Mouse (Mus musculus) liver, adult 2 months (tissue): ENCODE measurements around the gene Cnp.

ENCODE experiments used
- CTCF ChIP-seq: fragments of 200-500 bp; IDR thresholded peaks from 2 replicates; pipeline ENCODE4 v1.5.1; 2011; ENCODE audit warnings: low read depth, low read length, control low read depth
- POLR2A ChIP-seq: fragments of 200-500 bp; IDR thresholded peaks from 2 replicates; pipeline ENCODE4 v1.6.1; 2011; ENCODE audit warnings: low read length, control low read depth; ENCODE audit not compliant: insufficient read depth; ENCODE audit errors: extremely low read depth

DNA sequence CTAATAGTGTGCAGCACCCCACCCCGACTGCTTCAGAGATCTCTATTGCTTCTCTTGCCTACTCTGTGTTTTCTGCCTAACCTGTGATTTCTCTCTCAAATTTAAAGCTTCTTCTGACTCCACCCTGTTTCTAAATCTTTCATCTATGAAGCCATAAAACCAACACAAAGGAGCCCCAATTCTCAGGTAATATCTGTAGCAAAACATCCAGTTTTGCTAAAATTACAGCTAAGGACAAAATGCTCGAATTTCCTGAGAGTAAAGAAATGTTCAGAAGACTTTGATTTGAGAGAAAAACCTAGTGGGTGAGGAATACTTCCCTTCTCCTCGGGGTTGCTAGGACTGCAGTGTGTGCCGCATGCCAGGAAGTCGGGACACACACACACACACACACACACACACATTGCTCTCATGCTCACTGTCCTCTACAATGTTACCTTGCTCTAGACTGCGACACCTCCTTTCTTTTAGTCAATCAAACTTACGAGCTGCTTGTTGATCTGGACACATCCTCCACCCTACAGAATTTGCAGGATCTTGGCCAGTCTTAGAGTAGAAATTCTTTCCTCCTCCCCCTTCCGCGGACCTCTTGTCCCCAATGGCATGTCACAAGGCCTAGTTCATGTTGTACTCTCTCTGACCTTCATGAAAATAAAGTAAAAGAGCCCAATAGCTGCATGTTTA lies 35.4 kb downstream of the Cnp start:
- TF ChIP-seq CTCF, result no peak
- no peak for TF ChIP-seq POLR2A
